Mouse (Mus musculus): Measurements from ENCODE around the gene Ahcy.
A peak's percentile ranks its signal among the peaks of the same experiment; 100 is the strongest.
"Not testable (repeated sequence)": the region's sequence is repeated elsewhere in the genome, so short reads cannot be mapped to it uniquely, and the experiment has no call there.

Ahcy gene

DNA sequence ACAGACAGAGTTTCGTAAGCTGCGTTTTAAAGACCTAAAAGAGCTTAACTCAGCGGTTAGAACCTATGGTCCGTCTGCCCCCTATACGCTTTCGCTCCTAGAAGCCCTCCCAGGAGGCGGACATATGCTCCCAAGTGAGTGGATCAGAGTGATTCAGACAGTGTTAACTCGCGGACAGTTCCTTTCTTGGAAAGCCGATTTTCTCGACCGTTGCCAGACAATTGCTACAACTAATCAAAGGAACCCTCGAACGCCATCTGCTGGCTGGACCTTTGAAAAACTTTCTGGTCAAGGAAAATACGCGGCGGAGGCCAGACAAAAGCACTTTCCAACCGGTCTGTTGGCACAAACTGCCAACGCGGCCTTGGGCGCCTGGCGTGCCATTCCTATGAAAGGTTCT is 54.6 kb downstream of the Ahcy start:
- no peak for DNase-seq (ENCODE audit: low read depth, low spot score)

DNA sequence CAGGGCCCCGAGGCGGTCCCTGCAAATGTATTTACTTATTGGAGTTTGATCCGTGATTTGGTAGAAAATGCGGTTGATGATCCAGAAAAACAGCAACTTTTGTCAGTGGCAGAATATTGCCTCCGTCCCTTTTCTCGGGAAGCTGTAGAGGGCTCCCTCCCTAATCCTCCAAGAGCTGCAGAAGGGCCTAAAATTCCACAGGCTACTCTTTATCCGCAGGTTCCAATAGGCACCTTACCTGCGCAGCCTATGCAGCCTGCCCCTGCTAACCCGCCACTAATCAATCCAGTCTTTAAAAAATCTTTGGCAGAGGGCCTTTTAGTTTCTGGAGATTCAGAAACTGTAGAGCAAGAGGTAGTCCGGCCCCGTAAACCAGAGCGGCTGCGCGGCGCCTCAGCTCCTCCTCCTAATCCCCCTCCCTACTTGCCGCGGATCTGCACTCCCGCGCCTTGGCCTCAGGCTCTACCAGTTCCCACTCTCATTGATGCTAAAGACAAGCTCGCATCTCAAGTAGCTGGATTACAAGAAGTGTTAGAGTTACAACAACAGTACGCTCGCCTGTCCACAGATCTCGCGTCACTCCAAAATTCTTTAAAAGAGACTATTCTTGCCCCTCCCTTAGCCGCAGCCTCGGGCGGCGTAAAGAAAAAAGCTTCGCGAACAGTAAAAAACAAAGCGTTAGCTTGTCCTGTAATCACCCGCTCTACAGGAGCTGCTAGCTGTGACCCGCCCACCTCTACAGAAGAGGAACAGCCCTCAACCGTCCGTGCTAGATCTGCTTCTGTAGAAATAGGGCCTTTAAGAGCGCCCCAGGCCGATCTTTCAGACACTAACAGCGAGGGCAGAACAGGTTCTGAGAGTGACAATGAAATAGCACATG is 55.3 kb downstream of the Ahcy start:
- DNase-seq (ENCODE audit: low read depth, low spot score): no peak

- not testable (repeated sequence) for DNase-seq (ENCODE audit: low read depth, low spot score)
Measured at GRCm38 (mm10) chr2:155018251-155018755, 56.0 kb downstream of the Ahcy start, which contains the start of gene Gm14226. TSS of gene Gm14226 (plus strand) at chr2:155018266.

DNA sequence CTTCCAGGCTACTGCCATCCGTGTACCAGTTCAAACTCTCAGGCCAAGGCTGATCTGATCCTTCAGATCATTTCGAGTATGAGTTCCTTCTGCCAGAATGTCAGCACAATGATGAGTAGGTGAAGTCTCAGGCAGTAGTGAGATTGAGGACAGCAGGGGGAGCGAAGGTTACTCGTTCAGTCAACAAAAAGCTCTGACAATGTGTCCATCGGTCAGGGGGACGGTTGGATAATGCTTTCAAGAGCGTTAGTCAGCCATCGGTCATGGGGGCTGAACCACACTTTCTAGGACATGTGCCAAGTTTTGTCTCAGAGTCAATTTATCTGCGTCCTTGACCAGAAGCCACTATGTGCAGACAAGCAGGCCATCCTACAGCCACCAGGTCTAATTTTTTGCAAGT is 57.5 kb downstream of the Ahcy start:
- not testable (repeated sequence) for DNase-seq (ENCODE audit: low read depth, low spot score)

DNA sequence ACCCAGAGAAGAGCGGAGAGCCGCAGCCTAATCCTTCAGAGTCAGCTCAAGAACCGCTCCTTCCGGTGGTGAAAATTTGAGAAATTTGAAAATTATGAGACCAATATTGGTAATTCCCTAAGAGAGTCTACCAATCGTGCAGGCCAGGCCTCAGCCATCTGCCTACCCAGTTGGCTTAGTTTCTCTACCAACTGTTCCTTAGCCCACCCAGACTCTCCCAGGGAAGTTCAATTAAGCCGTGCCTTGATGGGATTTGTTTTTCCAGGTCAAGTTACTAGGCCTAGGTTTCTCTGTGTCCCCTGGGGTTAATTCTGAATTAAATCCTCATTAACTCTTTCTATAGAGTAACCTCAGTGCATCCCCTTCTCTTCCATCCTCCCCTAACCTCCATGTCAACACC is 61.3 kb downstream of the Ahcy start:
- DNase-seq (ENCODE audit: low read depth, low spot score): no peak

- DNase-seq (ENCODE audit: low read depth, low spot score): peak; percentile 9
Measured at GRCm38 (mm10) chr2:155011086-155011656, 63.1 kb downstream of the Ahcy start.

Measured in A20 (cell line).